20 mouse cellular contexts compared by ENCODE assay signal in the genomic region with DNA sequence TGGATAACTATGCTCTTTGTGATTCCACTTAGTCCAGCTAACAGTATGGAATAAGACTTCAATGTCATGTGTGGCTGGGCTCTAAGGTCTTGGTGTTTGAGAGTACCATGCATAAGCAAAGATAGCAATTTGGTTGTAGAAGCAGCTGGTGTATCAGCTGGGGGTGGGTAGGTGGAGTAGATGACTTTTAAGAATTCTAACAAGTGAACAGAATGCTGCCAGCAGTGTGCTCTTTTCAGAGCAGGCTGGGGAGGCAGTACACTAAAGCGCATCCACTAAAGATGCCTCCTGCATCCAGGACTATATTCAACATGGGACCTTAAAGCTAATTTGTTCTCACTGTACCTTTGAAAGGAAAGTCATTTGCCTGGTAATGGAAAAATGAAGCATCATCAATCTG.
DNase-seq lines count a peak whose midpoint lies in the region; ATAC-seq and TF ChIP-seq lines count a peak whose summit lies in the region.
"Had no signal": no experiment of that assay in that cellular context is flagged by ENCODE, and none has a peak within 500 bp of the region (broad histone marks: within the 10 kb centered on the region; RNA-seq: fewer than 3 reads in every experiment).

No protein-coding gene starts in this region.

- intact Hi-C loops in left cerebral cortex, postnatal 36 days (cut with DNase I) = no loop called here

- no peak for ATAC-seq in intestine, postnatal 0 days
- ATAC-seq: intestine, embryonic 16.5 days; lung, postnatal 0 days had no signal

- no peaks in the 10 kb centered on the region for H3K9me3 ChIP-seq in intestine, postnatal 0 days (ENCODE audit: control insufficient read depth)
- H3K9me3 ChIP-seq: heart, embryonic 15.5 days; hindbrain, embryonic 13.5 days; limb, embryonic 12.5 days; neural tube, embryonic 12.5 days had no signal

- H3K27ac ChIP-seq in intestine, postnatal 0 days (ENCODE audit: low read depth, low read length) = no peak overlapping the region
- H3K27ac ChIP-seq: heart, embryonic 15.5 days; hindbrain, embryonic 13.5 days; limb, embryonic 12.5 days; liver, embryonic 14.5 days; neural tube, embryonic 12.5 days; stomach, postnatal 0 days had no signal

- DNase-seq in cerebellum, adult 11-12 months = peak; percentile 12
- DNase-seq in cerebellum, postnatal 4 days (ENCODE audit: low spot score in 2 of 2) = no peak
- peak; percentile 35 for DNase-seq in right cerebral cortex, adult 18-20 months
- DNase-seq in right cerebral cortex, postnatal 4 days = no peak
- peak; percentile 14 to 18 for DNase-seq in left cerebral cortex, postnatal 36 days (ENCODE audit: low spot score in 2 of 2)
- no peak for DNase-seq in gastrocnemius, adult 8-10 months (ENCODE audit: low spot score in 2 of 2)
- DNase-seq in adrenal gland, postnatal 10 days = no peak
- DNase-seq: heart, adult 18-20 months; kidney, postnatal 36 days; thymus, postnatal 36 days had no signal

- no peak overlapping the region for H3K4me2 ChIP-seq in intestine, postnatal 0 days (replicated peaks; ENCODE audit: low read depth)
- H3K4me2 ChIP-seq: heart, embryonic 15.5 days; hindbrain, embryonic 13.5 days; limb, embryonic 12.5 days; neural tube, embryonic 12.5 days had no signal

- H3K4me1 ChIP-seq in intestine, postnatal 0 days (replicated peaks; ENCODE audit: control insufficient read depth, insufficient read depth, low read length) = no peaks in the 10 kb centered on the region
- H3K4me1 ChIP-seq: heart, embryonic 15.5 days; hindbrain, embryonic 13.5 days; limb, embryonic 12.5 days; megakaryocyte, embryonic 14.5 days; neural tube, embryonic 12.5 days had no signal

- H3K9ac ChIP-seq in intestine, postnatal 0 days (ENCODE audit: low read depth, low read length) = no peak overlapping the region
- H3K9ac ChIP-seq: heart, embryonic 15.5 days; hindbrain, embryonic 13.5 days; limb, embryonic 12.5 days; liver, embryonic 14.5 days; neural tube, embryonic 12.5 days had no signal

- WGBS in intestine, postnatal 0 days = 89% methylated on average over 1 of the region's 1 CpGs

- H3K4me3 ChIP-seq in intestine, postnatal 0 days (ENCODE audit: low read depth, low read length) = no peak overlapping the region
- H3K4me3 ChIP-seq: heart, embryonic 15.5 days; hindbrain, embryonic 13.5 days; limb, embryonic 12.5 days; megakaryocyte, embryonic 14.5 days; neural tube, embryonic 12.5 days had no signal

- H3K27me3 ChIP-seq in intestine, postnatal 0 days (replicated peaks; ENCODE audit: control insufficient read depth, insufficient read depth, low read length) = no peaks in the 10 kb centered on the region
- H3K27me3 ChIP-seq: heart, embryonic 15.5 days; hindbrain, embryonic 13.5 days; limb, embryonic 12.5 days; neural tube, embryonic 12.5 days had no signal

- no peaks in the 10 kb centered on the region for H3K36me3 ChIP-seq in intestine, postnatal 0 days (ENCODE audit: control insufficient read depth, insufficient read depth)
- H3K36me3 ChIP-seq: heart, embryonic 15.5 days; hindbrain, embryonic 13.5 days; limb, embryonic 12.5 days; neural tube, embryonic 12.5 days had no signal

- no peak for TF ChIP-seq CTCF in intestine, postnatal 0 days (IDR thresholded peaks at IDR 0.05; ENCODE audit: low read depth)

Comparison
In these comparisons a context has a peak if more than half of its experiments do, and no peak if none do; other contexts are left out.
1. DNase-seq: peak in cerebellum, adult 11-12 months (single experiment), right cerebral cortex, adult 18-20 months (single experiment) and left cerebral cortex, postnatal 36 days (2 of 2); none in cerebellum, postnatal 4 days (0 of 2), right cerebral cortex, postnatal 4 days (single experiment), gastrocnemius, adult 8-10 months (0 of 2) and adrenal gland, postnatal 10 days (single experiment).